Mouse (Mus musculus): ENCODE data around the gene Ube2e3. TPM values are rescaled to one million over a fixed set of nuclear protein-coding genes. Genes with fewer than 3 reads are reported as not detected.

Ube2e3 gene
- total RNA-seq, 2 experiments from 2014 or later, result 127 to 134 TPM

DNA sequence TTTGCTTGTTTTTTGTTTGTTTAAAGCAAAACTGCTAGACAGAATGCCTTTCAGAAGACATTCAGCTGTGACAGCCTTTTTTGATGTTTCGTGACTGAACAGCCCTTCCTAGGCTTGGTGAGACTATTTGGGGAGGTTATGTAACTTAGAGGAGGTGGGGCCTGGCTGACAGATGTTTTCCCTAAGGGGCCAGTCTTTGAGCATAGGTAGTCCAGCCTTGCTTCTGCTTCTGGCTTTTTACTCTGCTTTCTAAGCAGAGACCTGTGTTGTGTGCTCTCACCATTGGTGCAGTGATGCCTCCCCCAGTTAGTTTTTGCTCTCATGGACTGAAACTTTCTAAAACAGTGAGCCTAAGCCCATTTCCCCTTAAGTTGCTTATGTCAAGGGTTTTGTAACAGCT lies 14.1 kb downstream of the Ube2e3 start:
- DNase-seq (ENCODE audit: low spot score in 2 of 2), result no peak

DNA sequence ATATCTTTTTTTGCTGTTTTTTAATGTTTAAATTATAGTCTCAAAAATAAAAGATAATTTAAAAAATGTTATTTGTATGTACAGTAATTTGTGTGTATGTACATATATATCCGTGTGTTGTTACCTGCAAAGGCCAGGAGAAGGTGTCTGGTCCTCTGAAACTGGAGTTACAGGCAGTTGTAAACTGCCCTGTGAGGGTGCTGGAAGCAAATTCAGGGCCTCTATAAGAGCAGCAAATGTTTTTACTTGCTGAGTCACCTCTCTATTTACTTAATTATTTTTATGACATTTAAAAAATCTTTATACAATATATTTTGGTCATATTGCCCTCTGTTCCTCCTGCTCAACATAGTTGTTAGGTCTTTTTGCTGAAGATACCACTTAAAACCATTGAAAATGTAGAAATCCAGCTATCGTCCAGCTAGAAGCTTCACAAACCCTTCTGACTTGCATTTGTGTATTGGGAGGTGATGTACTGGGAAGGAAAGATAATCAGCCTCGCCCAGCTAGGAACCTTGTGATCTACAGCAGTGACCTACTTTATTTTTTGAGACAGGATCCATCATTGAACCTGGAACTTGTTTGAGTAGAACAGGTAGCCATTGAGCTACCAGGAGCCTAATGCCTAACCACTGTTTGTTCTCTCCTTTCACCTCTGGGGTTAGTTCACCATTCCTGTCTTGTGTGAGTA lies 15.0 kb downstream of the Ube2e3 start:
- no peak for DNase-seq (ENCODE audit: low spot score in 2 of 2)

DNA sequence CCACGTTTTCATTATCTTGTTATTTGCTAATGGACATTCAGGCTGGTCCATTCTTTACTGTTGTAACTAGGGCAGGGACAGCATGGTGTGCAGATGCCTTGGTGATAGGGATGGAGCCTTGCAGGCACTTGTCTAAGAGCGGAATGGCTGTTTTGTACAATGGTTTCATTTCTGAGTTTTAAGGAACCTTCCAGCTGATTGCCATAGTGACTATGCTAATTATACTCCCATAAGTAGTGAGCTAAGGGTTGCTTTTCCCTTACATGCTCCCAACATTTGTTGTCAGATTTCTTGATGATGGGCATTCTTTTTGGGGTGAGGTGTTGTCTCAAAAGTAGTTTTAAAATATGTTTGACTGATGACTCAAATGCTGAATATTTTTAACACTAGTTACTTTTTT lies 18.5 kb downstream of the Ube2e3 start:
- DNase-seq (ENCODE audit: low spot score in 2 of 2), result no peak

DNA sequence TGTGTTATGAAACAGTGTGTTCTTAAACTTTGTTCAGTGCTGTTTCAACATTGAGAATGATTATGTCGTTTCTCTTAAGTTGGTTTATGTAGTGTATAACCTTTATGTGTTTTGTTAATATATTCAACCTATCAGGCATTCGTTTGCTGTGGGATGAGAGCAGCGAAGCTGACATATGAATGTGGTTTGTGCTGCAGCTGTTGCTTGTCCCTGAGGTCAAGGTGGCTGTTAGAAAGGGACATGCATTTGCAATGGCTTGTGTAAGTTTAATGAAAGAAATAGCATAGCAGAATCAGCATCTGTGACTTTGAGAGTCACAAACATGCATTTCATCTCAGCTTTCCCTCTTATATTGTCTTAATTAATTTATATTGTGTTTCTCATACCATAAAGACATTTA lies 20.3 kb downstream of the Ube2e3 start:
- no peak for DNase-seq (ENCODE audit: low spot score in 2 of 2)

DNA sequence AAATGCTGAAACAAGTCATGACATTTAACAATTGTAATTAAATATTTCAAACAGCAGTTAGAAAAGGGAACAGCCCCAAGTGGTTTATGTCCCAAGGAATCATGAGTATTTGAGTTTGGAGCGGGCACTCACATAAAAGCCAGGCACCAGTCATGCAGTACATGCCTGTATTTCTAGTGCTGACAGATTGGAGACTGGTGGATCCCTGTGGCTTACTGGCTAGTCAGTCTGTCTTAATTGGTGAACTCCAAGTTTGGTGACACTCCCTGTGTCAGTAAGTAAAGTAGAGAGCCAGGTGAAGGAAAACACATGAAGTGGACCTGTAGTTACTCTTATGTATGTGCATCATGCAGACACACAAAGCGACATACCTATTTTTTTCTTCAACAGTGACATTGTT lies 27.3 kb downstream of the Ube2e3 start:
- no peak for DNase-seq (ENCODE audit: low spot score in 2 of 2)

DNA sequence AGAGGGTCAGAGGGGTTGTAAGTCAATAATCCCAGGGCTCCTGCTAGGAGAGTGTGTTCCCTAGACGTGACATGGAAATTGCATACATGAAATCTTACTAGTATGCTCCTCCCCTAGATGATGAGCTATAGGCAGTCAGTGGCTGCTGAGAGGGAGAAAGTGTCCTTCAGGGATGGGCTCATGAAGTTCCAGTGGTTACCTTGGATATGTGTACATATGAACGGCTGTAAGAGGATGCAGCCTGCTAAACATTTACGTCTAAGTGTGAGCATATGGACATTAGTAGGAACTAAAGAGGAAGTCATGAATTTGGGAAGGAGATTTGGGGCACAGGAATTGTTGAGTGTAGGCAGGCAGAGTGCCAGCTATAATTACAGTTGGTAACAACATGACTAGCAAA lies 38.0 kb downstream of the Ube2e3 start:
- no peak for DNase-seq (ENCODE audit: low spot score in 2 of 2)

DNA sequence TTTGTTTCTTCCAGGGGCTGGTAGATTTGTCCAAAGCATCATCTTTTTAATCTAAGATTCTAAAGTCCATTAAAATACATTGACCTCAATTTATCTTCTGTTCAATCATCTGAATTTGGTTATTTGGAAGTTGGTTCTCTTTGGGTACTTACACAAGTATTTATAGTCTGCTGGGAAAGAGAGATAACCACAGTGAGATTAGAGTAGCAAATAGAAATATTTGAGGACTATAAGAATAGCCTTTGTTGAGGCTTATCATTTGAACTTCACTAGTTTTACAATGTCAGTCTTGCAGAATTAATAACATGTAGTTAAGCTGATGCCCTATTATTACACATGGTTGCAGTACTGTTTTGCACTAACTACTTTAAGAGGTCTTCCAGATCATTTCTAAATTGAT lies 43.6 kb downstream of the Ube2e3 start:
- no peak for DNase-seq (ENCODE audit: low spot score in 2 of 2)

DNA sequence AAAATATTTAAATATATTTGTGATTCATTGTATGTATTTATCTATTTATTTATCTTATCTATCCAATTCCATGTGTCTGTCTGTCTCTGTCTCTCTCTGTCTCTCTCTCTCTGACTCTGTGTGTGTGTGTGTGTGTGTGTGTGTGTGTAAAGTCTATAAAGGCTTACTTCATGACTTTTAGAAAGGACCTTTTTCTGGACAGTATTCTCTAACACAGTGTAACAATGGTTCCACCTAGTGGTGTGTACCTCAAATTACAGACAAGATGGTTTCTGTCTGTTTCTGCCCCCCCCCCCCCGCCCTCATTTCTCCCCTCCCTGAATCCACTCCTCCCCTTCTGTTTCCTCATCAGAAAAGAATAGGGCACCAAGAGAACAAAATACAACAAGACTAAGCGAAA lies 46.9 kb downstream of the Ube2e3 start:
- no peak for DNase-seq (ENCODE audit: low spot score in 2 of 2)

DNA sequence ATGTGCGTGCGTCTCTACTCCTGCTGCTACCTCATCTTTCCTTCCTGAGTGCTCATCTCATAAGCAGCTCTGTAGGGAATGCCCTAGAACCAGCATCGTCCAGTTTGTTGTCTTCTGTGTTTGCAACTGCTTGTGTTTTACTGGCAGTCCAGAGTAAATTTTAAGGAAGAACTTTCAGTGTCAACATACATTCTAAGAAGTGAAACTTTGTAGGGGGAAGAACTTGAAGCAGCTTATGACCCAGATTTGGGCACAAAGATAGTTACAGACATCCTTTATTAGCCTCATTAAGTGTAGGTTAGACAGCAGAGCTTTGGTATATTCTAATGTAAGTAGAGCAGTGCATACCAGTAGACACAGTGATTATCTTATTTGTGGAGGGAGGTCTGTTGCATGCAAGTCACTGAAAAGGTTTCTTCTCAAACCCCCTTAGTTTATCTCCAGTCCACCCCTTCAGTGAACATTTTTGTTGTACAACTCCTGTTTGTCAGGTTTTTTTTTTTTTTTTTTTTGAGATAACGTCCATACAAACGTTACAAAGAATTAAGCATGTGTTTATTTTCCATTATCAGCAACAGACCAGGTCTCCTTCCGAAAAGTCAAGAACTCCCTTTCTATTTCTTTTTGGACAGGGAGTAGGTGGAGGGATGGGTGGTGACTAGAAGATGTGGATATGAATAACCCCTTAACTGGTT lies 55.2 kb downstream of the Ube2e3 start:
- no peak for DNase-seq (ENCODE audit: low spot score in 2 of 2)

DNA sequence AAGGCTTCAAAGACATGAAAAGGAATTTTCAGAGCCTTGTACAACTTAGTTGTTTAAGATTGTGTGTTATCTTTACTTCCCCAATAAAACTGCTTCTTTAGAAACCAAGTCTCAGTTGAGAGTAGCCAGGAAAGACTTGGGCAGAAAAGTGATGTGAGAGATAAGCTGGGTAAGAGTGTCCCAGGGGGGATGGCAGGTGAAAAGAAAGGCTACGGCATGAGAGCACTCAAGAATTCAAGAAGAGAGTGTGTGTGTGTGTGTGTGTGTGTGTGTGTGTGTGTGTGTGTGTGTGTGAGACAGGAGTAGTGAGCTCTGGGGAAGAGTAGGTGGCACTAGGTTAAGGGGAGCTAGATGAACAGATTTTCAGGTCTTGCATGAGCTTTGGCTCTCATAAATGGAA lies 57.9 kb downstream of the Ube2e3 start:
- DNase-seq (ENCODE audit: low spot score in 2 of 2), result no peak

DNA sequence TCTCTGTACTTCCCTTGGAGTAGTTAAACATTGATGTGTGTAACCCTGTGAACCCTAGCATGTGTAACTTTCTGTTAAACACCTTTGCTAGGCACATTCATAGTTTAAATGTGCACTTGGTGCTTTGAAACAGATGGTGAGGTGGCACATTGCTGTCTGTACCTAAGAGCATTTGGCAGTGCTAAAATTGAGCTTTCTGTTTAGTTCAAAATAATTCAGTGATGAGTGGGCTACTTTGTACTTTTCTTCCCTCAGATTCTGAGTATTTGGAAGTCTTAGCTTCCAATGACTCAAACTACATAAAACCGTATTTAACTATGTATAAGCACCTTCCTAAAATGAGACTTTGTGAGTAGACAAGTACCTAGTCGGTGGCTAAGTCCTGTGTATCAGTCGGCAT lies 59.7 kb downstream of the Ube2e3 start:
- DNase-seq (ENCODE audit: low spot score in 2 of 2), result no peak

DNA sequence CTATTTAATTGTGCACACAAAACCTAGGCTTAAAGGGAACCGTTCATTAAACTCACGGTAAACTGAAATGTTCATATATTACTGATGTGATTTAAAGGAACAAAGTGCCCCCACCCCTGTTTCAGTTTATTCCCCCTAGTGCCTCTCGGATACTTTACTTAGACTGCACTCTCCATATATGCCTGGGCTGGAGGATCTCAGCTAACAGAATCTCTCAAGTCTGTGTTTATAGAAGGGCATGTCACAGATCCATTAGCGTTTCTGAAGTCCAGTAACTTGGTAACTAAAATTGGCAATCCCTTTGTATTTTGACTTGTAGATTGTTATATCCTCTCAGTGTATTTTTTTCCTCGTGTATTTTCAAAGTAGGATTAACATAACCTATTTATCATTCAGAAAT lies 60.2 kb downstream of the Ube2e3 start:
- no peak for DNase-seq (ENCODE audit: low spot score in 2 of 2)

DNA sequence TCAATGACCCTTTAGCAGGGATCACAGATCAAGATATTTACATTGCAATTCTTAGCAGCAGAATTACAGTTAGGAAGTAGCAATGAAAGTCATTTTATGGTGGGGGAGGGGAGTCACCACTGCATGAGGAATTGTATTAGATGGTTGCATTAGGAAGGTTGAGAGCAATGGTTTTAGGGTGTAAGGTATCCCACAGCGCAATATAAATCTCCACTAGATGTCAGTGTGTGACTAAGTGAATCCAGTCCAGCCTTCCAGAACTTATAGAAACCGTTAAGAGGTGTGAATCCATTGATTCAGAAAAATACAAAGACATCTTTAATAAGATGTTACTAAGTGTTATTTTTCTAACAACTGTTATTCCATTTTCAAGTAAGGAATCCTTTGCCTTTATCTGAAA lies 63.4 kb downstream of the Ube2e3 start:
- no peak for DNase-seq (ENCODE audit: low spot score in 2 of 2)

DNA sequence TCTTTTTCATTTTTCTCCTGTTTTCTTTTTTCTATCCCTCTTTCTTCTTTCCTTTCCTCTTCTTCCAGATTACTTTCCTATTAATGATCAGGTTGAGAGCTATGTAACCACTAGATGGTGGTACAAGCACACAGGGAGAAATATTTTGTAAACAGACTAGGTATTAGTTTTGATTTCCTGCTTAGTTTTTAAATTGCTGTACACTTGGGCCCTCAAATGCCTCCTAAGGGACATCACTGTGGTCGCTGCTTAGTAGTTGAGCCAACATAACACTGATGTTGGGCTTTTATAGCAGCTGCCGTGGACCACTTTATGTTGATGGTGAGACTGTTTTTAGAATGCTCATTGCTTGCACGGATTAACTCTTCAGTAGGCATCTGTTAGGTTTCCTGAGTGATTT lies 91.5 kb downstream of the Ube2e3 start:
- peak; percentile 22 to 27 for DNase-seq (ENCODE audit: low spot score in 2 of 2)

DNA sequence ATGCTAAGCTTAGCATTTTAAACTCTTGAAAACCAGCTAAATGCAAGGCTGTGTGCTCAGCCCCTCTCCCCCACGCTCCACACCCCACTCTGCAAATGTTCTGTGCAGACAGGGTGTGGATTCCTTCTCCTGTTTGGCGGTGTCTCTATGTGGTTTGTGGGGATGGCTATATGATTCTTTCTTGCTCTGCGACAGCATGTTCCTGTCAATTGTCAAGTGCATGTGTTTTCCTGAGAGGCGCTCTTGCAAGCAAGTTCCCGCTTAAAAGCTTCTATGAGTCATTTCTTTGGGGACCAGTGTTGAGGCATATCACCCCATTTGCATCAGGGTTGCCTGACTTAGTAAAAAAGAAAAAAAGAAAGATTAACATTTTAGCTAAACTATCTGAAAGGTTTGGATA lies 92.4 kb downstream of the Ube2e3 start:
- no peak for DNase-seq (ENCODE audit: low spot score in 2 of 2)

DNA sequence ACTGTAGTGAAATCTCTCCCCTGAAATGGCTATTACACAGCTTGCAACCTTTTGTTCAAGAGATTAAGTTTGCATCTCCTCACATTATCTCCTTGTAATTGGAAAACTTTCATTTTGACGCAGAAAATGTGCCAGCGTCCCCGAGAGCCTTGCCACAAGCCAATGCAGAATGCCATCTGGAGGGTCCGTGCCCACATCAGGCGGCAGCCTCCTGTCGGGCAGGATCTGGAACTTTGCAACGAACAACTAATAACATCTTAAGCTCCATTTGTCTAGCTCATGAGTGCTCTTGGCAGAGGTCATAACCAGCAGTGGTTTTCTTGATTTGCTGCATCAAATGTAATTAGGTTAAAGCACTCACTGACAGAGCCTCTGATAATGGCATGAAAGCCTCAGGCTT lies 93.1 kb downstream of the Ube2e3 start:
- peak; percentile 16 to 33 for DNase-seq (ENCODE audit: low spot score in 2 of 2)

DNA sequence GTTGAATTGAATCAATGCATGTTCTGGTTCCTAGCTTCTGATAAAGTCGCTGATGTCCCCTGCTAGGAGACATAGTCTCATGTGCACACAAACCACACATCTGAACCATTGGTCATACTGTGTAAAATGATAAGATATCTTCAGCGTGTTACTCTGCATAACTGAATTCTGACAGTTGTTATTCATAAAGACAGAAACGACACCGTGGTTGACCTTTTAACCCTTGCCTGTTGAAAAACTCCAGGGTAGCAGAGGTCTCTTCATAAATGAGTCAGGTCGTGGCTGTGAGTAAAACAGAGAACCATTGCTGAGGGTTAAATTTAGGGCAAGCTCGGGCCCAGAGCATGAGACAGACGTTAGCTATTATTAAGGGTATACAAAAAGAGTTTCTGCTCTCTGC lies 93.7 kb downstream of the Ube2e3 start:
- DNase-seq (ENCODE audit: low spot score in 2 of 2), result no peak

DNA sequence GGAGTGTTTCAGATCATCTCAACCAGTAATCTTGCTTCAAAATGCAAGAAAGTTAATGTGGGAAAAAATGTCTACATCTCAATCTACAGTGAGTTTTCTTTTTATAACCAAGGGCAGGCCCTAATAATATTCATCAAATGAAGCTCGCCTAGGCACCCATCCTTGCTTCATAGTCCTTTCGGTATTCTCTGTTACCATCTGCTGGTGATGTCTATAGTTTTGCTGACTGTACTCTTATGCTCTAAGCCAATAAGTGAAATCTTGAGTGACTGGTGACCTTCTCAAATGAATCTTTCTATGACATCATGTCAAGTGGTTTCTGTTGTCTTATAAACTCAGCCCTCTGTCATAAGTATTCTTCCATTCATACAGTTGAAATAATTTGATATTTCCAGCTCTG lies 97.1 kb downstream of the Ube2e3 start:
- DNase-seq (ENCODE audit: low spot score in 2 of 2), result no peak

DNA sequence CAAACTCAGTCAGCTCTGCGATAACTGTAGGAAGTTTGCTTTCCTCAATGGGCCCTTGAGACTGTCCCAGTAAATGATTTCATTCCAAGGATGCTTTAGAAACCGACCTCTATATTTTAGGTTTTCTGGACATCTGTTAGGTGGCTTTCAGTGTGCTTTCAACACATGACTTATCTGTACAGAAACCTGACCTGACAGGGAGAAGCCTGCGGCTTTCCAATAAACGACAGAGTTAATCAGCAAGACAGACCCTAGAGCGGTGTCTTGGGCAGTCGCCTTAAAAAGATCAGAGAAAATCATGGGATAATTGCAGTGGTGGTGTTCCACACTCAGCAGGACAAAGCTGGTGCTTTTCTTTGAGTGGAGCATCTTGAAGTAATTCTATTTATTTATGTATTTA lies 97.5 kb downstream of the Ube2e3 start:
- DNase-seq (ENCODE audit: low spot score in 2 of 2), result no peak

DNA sequence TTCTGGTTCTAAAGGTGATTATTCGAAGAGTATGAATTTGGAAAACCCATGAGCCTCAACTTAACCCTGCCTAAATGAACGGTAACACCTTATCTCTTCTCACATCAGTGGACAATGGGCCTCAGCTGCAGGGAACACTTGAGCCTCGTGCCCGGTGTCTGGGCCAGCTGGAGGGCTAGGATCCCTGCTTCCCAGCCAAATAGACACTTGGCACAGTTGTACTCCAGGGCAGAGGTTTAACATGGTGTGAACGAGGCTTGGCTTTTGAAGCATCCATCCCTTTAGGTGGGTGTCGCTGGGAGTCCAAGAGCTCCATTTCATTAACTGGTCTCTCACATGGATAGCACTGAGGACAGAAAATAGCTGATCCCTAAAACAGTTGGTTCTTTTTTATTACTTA lies 102.2 kb downstream of the Ube2e3 start:
- no peak for DNase-seq (ENCODE audit: low spot score in 2 of 2)
